Mouse (Mus musculus): ENCODE measurements at regions not wholly inside any gene's neighbourhood (a gene's known extent, or its start where the extent isn't known, plus 50 kb on each side); places are given as distances from the start of the nearest gene placed in this dataset.
A peak's percentile ranks its signal among the peaks of the same experiment; 100 is the strongest.

- Histone ChIP-seq H3K9ac (ENCODE audit: insufficient read depth, low read depth, low read length, poor library complexity, severe bottlenecking) (no peak overlapping the region), H3K27ac (ENCODE audit: insufficient read depth, low read depth, low read length, poor library complexity, severe bottlenecking) (no peak overlapping the region), H3K9me3 (ENCODE audit: control insufficient read depth, insufficient read depth, low read depth, low read length) (no peaks in the 10 kb centered on the region), H3K4me3 (ENCODE audit: insufficient read depth in 1 of 2, low read depth in 1 of 2, low read length in 2 of 2, poor library complexity in 1 of 2, severe bottlenecking in 1 of 2) (no peak overlapping the region), H3K4me1 (ENCODE audit: control insufficient read depth in 2 of 2, insufficient read depth in 2 of 2, low read length in 2 of 2, poor library complexity in 1 of 2) (peaks cover 7 to 27% of the 10 kb centered on the region in 2 experiments; a peak in 3 of 4 replicates), H3K36me3 (ENCODE audit: control insufficient read depth, insufficient read depth, low read length, poor library complexity, severe bottlenecking) (no peaks in the 10 kb centered on the region)
- in situ Hi-C loops (cut with MboI; ENCODE audit: low sequenced_read_pairs in 2 of 2, unreplicated experiment in 2 of 2): no loop called here
- DNase-seq (ENCODE audit: low read depth, low spot score): no peak
- TF ChIP-seq ZC3H11A (IDR thresholded peaks at IDR 0.05; ENCODE audit: borderline replicate concordance, low read depth, low read length): no peak
- no peak for TF ChIP-seq CHD2 (IDR thresholded peaks at IDR 0.05; ENCODE audit: low read depth, low read length)
- no peak for TF ChIP-seq HCFC1 (IDR thresholded peaks at IDR 0.05; ENCODE audit: borderline replicate concordance, insufficient read depth, low read length)
- TF ChIP-seq ZNF384 (IDR thresholded peaks at IDR 0.05; ENCODE audit: low read depth, low read length): no peak
Observed at GRCm38 (mm10) chr9:43987957-43988356, 55.2 kb upstream of the Thy1 start.

GRCm38 (mm10) chr9:43988981-43989860, 54.0 kb upstream of the Thy1 start:
- TF ChIP-seq HCFC1 (IDR thresholded peaks at IDR 0.05; ENCODE audit: borderline replicate concordance, insufficient read depth, low read length) (no peak), CHD2 (IDR thresholded peaks at IDR 0.05; ENCODE audit: low read depth, low read length) (no peak), ZC3H11A (IDR thresholded peaks at IDR 0.05; ENCODE audit: borderline replicate concordance, low read depth, low read length) (no peak), ZNF384 (IDR thresholded peaks at IDR 0.05; ENCODE audit: low read depth, low read length) (no peak), MAFK (IDR thresholded peaks at IDR 0.05; ENCODE audit: insufficient read depth, low read depth, low read length) (peak; percentile 89)
- H3K9me3 ChIP-seq (ENCODE audit: control insufficient read depth, insufficient read depth, low read depth, low read length): no peaks in the 10 kb centered on the region
- H3K36me3 ChIP-seq (ENCODE audit: control insufficient read depth, insufficient read depth, low read length, poor library complexity, severe bottlenecking): no peaks in the 10 kb centered on the region
- no peak for DNase-seq (ENCODE audit: low read depth, low spot score)
- peaks cover 7 to 27% of the 10 kb centered on the region in 2 experiments; a peak in 3 of 4 replicates for H3K4me1 ChIP-seq (ENCODE audit: control insufficient read depth in 2 of 2, insufficient read depth in 2 of 2, low read length in 2 of 2, poor library complexity in 1 of 2)
- peak overlapping the region; percentile 22; the same call in 1 of the 2 replicates for H3K27ac ChIP-seq (ENCODE audit: insufficient read depth, low read depth, low read length, poor library complexity, severe bottlenecking)
- no peak overlapping the region for H3K4me3 ChIP-seq (ENCODE audit: insufficient read depth in 1 of 2, low read depth in 1 of 2, low read length in 2 of 2, poor library complexity in 1 of 2, severe bottlenecking in 1 of 2)
- in situ Hi-C loops (cut with MboI; ENCODE audit: low sequenced_read_pairs in 2 of 2, unreplicated experiment in 2 of 2): no loop called here
- H3K9ac ChIP-seq (ENCODE audit: insufficient read depth, low read depth, low read length, poor library complexity, severe bottlenecking): peak overlapping the region; percentile 29; the same call in 1 of the 2 replicates

GRCm38 (mm10) chr9:43990124-43990523, 53.1 kb upstream of the Thy1 start:
- DNase-seq (ENCODE audit: low read depth, low spot score): no peak
- in situ Hi-C loops (cut with MboI; ENCODE audit: low sequenced_read_pairs in 2 of 2, unreplicated experiment in 2 of 2): no loop called here
- TF ChIP-seq CHD2 (IDR thresholded peaks at IDR 0.05; ENCODE audit: low read depth, low read length) (no peak), MAFK (IDR thresholded peaks at IDR 0.05; ENCODE audit: insufficient read depth, low read depth, low read length) (no peak), HCFC1 (IDR thresholded peaks at IDR 0.05; ENCODE audit: borderline replicate concordance, insufficient read depth, low read length) (no peak), ZNF384 (IDR thresholded peaks at IDR 0.05; ENCODE audit: low read depth, low read length) (no peak), ZC3H11A (IDR thresholded peaks at IDR 0.05; ENCODE audit: borderline replicate concordance, low read depth, low read length) (no peak)
- Histone ChIP-seq H3K4me1 (ENCODE audit: control insufficient read depth in 2 of 2, insufficient read depth in 2 of 2, low read length in 2 of 2, poor library complexity in 1 of 2) (peaks cover 7 to 27% of the 10 kb centered on the region in 2 experiments; a peak in 3 of 4 replicates), H3K27ac (ENCODE audit: insufficient read depth, low read depth, low read length, poor library complexity, severe bottlenecking) (peak overlapping the region; percentile 31; the same call in 1 of the 2 replicates), H3K4me3 (ENCODE audit: insufficient read depth in 1 of 2, low read depth in 1 of 2, low read length in 2 of 2, poor library complexity in 1 of 2, severe bottlenecking in 1 of 2) (no peak overlapping the region), H3K9me3 (ENCODE audit: control insufficient read depth, insufficient read depth, low read depth, low read length) (no peaks in the 10 kb centered on the region), H3K9ac (ENCODE audit: insufficient read depth, low read depth, low read length, poor library complexity, severe bottlenecking) (peak overlapping the region; percentile 29; the same call in 1 of the 2 replicates), H3K36me3 (ENCODE audit: control insufficient read depth, insufficient read depth, low read length, poor library complexity, severe bottlenecking) (no peaks in the 10 kb centered on the region)

GRCm38 (mm10) chr9:43993221-43993976, 49.8 kb upstream of the Thy1 start:
- no peak for DNase-seq (ENCODE audit: low read depth, low spot score)
- Histone ChIP-seq H3K27ac (ENCODE audit: insufficient read depth, low read depth, low read length, poor library complexity, severe bottlenecking) (no peak overlapping the region), H3K4me1 (ENCODE audit: control insufficient read depth in 2 of 2, insufficient read depth in 2 of 2, low read length in 2 of 2, poor library complexity in 1 of 2) (peaks cover 7 to 25% of the 10 kb centered on the region in 2 experiments; a peak in 3 of 4 replicates), H3K9me3 (ENCODE audit: control insufficient read depth, insufficient read depth, low read depth, low read length) (no peaks in the 10 kb centered on the region), H3K36me3 (ENCODE audit: control insufficient read depth, insufficient read depth, low read length, poor library complexity, severe bottlenecking) (no peaks in the 10 kb centered on the region), H3K9ac (ENCODE audit: insufficient read depth, low read depth, low read length, poor library complexity, severe bottlenecking) (no peak overlapping the region), H3K4me3 (ENCODE audit: insufficient read depth in 1 of 2, low read depth in 1 of 2, low read length in 2 of 2, poor library complexity in 1 of 2, severe bottlenecking in 1 of 2) (no peak overlapping the region)
- TF ChIP-seq ZC3H11A (IDR thresholded peaks at IDR 0.05; ENCODE audit: borderline replicate concordance, low read depth, low read length): no peak
- no peak for TF ChIP-seq MAFK (IDR thresholded peaks at IDR 0.05; ENCODE audit: insufficient read depth, low read depth, low read length)
- TF ChIP-seq ZNF384 (IDR thresholded peaks at IDR 0.05; ENCODE audit: low read depth, low read length): no peak
- no peak for TF ChIP-seq HCFC1 (IDR thresholded peaks at IDR 0.05; ENCODE audit: borderline replicate concordance, insufficient read depth, low read length)
- no peak for TF ChIP-seq CHD2 (IDR thresholded peaks at IDR 0.05; ENCODE audit: low read depth, low read length)
- in situ Hi-C loops (cut with MboI; ENCODE audit: low sequenced_read_pairs in 2 of 2, unreplicated experiment in 2 of 2): no loop called here
